Comparison of ENCODE assay signal across 8 mouse cellular contexts in the genomic region with DNA sequence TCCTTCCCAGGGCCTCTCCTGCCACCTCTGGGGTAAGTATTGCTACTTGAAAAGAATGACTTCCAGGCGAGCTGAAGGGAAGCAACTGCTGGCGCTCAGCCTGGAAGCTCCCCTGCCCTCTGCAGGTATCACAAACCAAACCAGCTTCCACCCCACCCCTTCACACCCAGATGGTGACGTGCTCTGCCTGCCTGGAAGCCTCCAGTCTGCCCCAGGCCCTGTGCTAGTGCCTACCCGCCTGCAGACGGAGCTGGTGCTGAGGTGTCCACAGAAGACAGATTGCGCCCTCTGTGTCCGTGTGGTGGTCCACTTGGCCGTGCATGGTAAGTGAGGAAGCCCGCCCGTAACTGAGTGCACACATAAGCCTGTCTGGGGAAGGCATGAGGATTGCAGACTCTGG. TPM values are rescaled to one million over a fixed set of nuclear protein-coding genes. Genes with fewer than 3 reads are reported as not detected.
DNase-seq lines count a peak whose midpoint lies in the region; ATAC-seq and TF ChIP-seq lines count a peak whose summit lies in the region.

No protein-coding gene starts in this region.

- no peaks in the 10 kb centered on the region for H3K36me3 ChIP-seq in embryonic facial prominence, embryonic 12.5 days
- no peaks in the 10 kb centered on the region for H3K36me3 ChIP-seq in embryonic facial prominence, embryonic 10.5 days (replicated peaks)
- no peaks in the 10 kb centered on the region for H3K36me3 ChIP-seq in E14TG2a.4 (ENCODE audit: insufficient read depth, low read length)
- H3K36me3 ChIP-seq in intestine, postnatal 0 days (ENCODE audit: control insufficient read depth, insufficient read depth) = no peaks in the 10 kb centered on the region

- H3K27ac ChIP-seq in embryonic facial prominence, embryonic 12.5 days = no peak overlapping the region
- H3K27ac ChIP-seq in embryonic facial prominence, embryonic 10.5 days (replicated peaks) = no peak overlapping the region
- 0 out of 2 replicates have a peak overlapping the region, but pooled peaks have one; percentile 41 for H3K27ac ChIP-seq in intestine, postnatal 0 days (ENCODE audit: low read depth, low read length)

- no peak for ATAC-seq in embryonic facial prominence, embryonic 12.5 days (ENCODE audit: insufficient number of reproducible peaks, insufficient read depth, low FRiP score, low TSS enrichment)
- no peak for ATAC-seq in intestine, postnatal 0 days

- H3K27me3 ChIP-seq in embryonic facial prominence, embryonic 12.5 days = peaks cover 32% of the 10 kb centered on the region
- peaks cover 53% of the 10 kb centered on the region for H3K27me3 ChIP-seq in embryonic facial prominence, embryonic 10.5 days (replicated peaks; ENCODE audit: low read depth, poor library complexity, severe bottlenecking)
- H3K27me3 ChIP-seq in E14TG2a.4 (ENCODE audit: insufficient read depth, low read length) = peaks cover 58% of the 10 kb centered on the region
- H3K27me3 ChIP-seq in intestine, postnatal 0 days (replicated peaks; ENCODE audit: control insufficient read depth, insufficient read depth, low read length) = no peaks in the 10 kb centered on the region

- 0 out of 2 replicates have a peak overlapping the region, but pooled peaks have one; percentile 2 for H3K9ac ChIP-seq in embryonic facial prominence, embryonic 12.5 days
- no peak overlapping the region; the same call in 1 of the 2 replicates for H3K9ac ChIP-seq in intestine, postnatal 0 days (ENCODE audit: low read depth, low read length)

- H3K4me2 ChIP-seq in embryonic facial prominence, embryonic 12.5 days (replicated peaks) = no peak overlapping the region
- peak overlapping the region; percentile 69 for H3K4me2 ChIP-seq in intestine, postnatal 0 days (replicated peaks; ENCODE audit: low read depth)

- no peak overlapping the region for H3K4me3 ChIP-seq in embryonic facial prominence, embryonic 12.5 days
- no peak overlapping the region for H3K4me3 ChIP-seq in embryonic facial prominence, embryonic 10.5 days
- H3K4me3 ChIP-seq in E14TG2a.4 (replicated peaks; ENCODE audit: low read length) = peak overlapping the region; percentile 66
- peak overlapping the region; percentile 26; the same call in 1 of the 2 replicates for H3K4me3 ChIP-seq in intestine, postnatal 0 days (ENCODE audit: low read depth, low read length)

- H3K4me1 ChIP-seq in embryonic facial prominence, embryonic 12.5 days = peaks cover 14% of the 10 kb centered on the region
- H3K4me1 ChIP-seq in embryonic facial prominence, embryonic 10.5 days = peaks cover 30% of the 10 kb centered on the region
- H3K4me1 ChIP-seq in E14TG2a.4 (replicated peaks; ENCODE audit: low read depth, low read length) = peaks cover 45% of the 10 kb centered on the region
- peaks cover 3% of the 10 kb centered on the region for H3K4me1 ChIP-seq in intestine, postnatal 0 days (replicated peaks; ENCODE audit: control insufficient read depth, insufficient read depth, low read length)

- no peaks in the 10 kb centered on the region for H3K9me3 ChIP-seq in embryonic facial prominence, embryonic 12.5 days
- H3K9me3 ChIP-seq in embryonic facial prominence, embryonic 10.5 days = no peaks in the 10 kb centered on the region
- H3K9me3 ChIP-seq in E14TG2a.4 (ENCODE audit: low read length) = no peaks in the 10 kb centered on the region
- no peaks in the 10 kb centered on the region for H3K9me3 ChIP-seq in intestine, postnatal 0 days (ENCODE audit: control insufficient read depth)

- no peak for TF ChIP-seq CTCF in E14TG2a.4 (conservative IDR thresholded peaks at IDR 0.05; ENCODE audit: low read length)
- peak; percentile 19; the same call in 1 of the 2 replicates for TF ChIP-seq CTCF in intestine, postnatal 0 days (IDR thresholded peaks at IDR 0.05; ENCODE audit: low read depth)

- no peak for DNase-seq in embryonic facial prominence, embryonic 10.5 days (ENCODE audit: low spot score)
- peak; percentile 19 for DNase-seq in kidney, postnatal 10 days
- DNase-seq in kidney, adult 8-10 months = no peak
- no peak for DNase-seq in right cerebral cortex, postnatal 14 days
- no peak for DNase-seq in urinary bladder, postnatal 10 days (ENCODE audit: low spot score)

- 66% methylated on average over 10 of the region's 10 CpGs for WGBS in embryonic facial prominence, embryonic 12.5 days
- whole genome bisulfite sequencing in embryonic facial prominence, embryonic 10.5 days = 63% methylated on average over 10 of the region's 10 CpGs
- 67% methylated on average over 10 of the region's 10 CpGs for WGBS in intestine, postnatal 0 days

RNA-seq across cellular contexts. Expression of a gene that starts 0.8 kb away (rescaled TPM):
- 3.9 and 5.4 TPM in 2 replicates for polyA plus RNA-seq in embryonic facial prominence, embryonic 12.5 days (2016; fragmentation: Nextera tagmentation; extraction: Ambion mirVana)
- 2.4 and 2.5 TPM in 2 replicates for polyA plus RNA-seq in embryonic facial prominence, embryonic 10.5 days (2016; fragmentation: Nextera tagmentation; extraction: Ambion mirVana)
- 16.5 and 17.4 TPM in 2 replicates for polyA plus RNA-seq in intestine, postnatal 0 days (2015; fragmentation: Nextera tagmentation; extraction: Ambion mirVana)

RNA-seq across cellular contexts. Expression of a gene that starts 11.0 kb away (rescaled TPM):
- polyA plus RNA-seq in embryonic facial prominence, embryonic 12.5 days (2016; fragmentation: Nextera tagmentation; extraction: Ambion mirVana) = 20.1 and 23.1 TPM in 2 replicates
- polyA plus RNA-seq in embryonic facial prominence, embryonic 10.5 days (2016; fragmentation: Nextera tagmentation; extraction: Ambion mirVana) = 23.5 and 27.2 TPM in 2 replicates
- polyA plus RNA-seq in intestine, postnatal 0 days (2015; fragmentation: Nextera tagmentation; extraction: Ambion mirVana) = 8.5 and 9.7 TPM in 2 replicates

RNA-seq across cellular contexts. Expression of a gene that starts 13.8 kb away (rescaled TPM):
- polyA plus RNA-seq in embryonic facial prominence, embryonic 12.5 days (2016; fragmentation: Nextera tagmentation; extraction: Ambion mirVana) = 3.4 and 3.9 TPM in 2 replicates
- 3.7 and 4.0 TPM in 2 replicates for polyA plus RNA-seq in embryonic facial prominence, embryonic 10.5 days (2016; fragmentation: Nextera tagmentation; extraction: Ambion mirVana)
- 2.2 and 2.3 TPM in 2 replicates for polyA plus RNA-seq in intestine, postnatal 0 days (2015; fragmentation: Nextera tagmentation; extraction: Ambion mirVana)

RNA-seq across cellular contexts. Expression of a gene that starts 29.7 kb away (rescaled TPM):
- polyA plus RNA-seq in embryonic facial prominence, embryonic 12.5 days (2016; fragmentation: Nextera tagmentation; extraction: Ambion mirVana) = 2.9 and 3.5 TPM in 2 replicates
- polyA plus RNA-seq in embryonic facial prominence, embryonic 10.5 days (2016; fragmentation: Nextera tagmentation; extraction: Ambion mirVana) = 2.1 and 2.2 TPM in 2 replicates
- 0.47 and 0.52 TPM in 2 replicates for polyA plus RNA-seq in intestine, postnatal 0 days (2015; fragmentation: Nextera tagmentation; extraction: Ambion mirVana)

RNA-seq across cellular contexts. Expression of a gene that starts 29.7 kb away (rescaled TPM):
- 75.0 and 81.6 TPM in 2 replicates for polyA plus RNA-seq in embryonic facial prominence, embryonic 12.5 days (2016; fragmentation: Nextera tagmentation; extraction: Ambion mirVana)
- 87.2 and 88.8 TPM in 2 replicates for polyA plus RNA-seq in embryonic facial prominence, embryonic 10.5 days (2016; fragmentation: Nextera tagmentation; extraction: Ambion mirVana)
- 44.9 and 48.8 TPM in 2 replicates for polyA plus RNA-seq in intestine, postnatal 0 days (2015; fragmentation: Nextera tagmentation; extraction: Ambion mirVana)

Comparison
In these comparisons a context has a peak if more than half of its experiments do, and no peak if none do; other contexts are left out.
1. H3K4me3 ChIP-seq: peak in E14TG2a.4 (single experiment) and intestine, postnatal 0 days (single experiment); none in embryonic facial prominence, embryonic 12.5 days (single experiment) and embryonic facial prominence, embryonic 10.5 days (single experiment).